9 mouse cellular contexts compared by ENCODE assay signal in genomic region chr11:81613869-81614620, GRCm38 (mm10).
A peak's percentile ranks its signal among the peaks of the same experiment; 100 is the strongest.
DNase-seq lines count a peak whose midpoint lies in the region; ATAC-seq and TF ChIP-seq lines count a peak whose summit lies in the region.
"Had no signal": no experiment of that assay in that cellular context is flagged by ENCODE, and none has a peak within 500 bp of the region (broad histone marks: within the 10 kb centered on the region; RNA-seq: fewer than 3 reads in every experiment).

No protein-coding gene starts in this region.

- TF ChIP-seq CTCF in kidney, postnatal 0 days (IDR thresholded peaks at IDR 0.05; ENCODE audit: low read depth): no peak

- no peaks in the 10 kb centered on the region for H3K27me3 ChIP-seq in kidney, postnatal 0 days (ENCODE audit: insufficient read depth, low read length)
- peaks cover 25% of the 10 kb centered on the region for H3K27me3 ChIP-seq in embryonic facial prominence, embryonic 15.5 days
- H3K27me3 ChIP-seq in intestine, embryonic 15.5 days (replicated peaks): no peaks in the 10 kb centered on the region
- H3K27me3 ChIP-seq in myocyte (ENCODE audit: control insufficient read depth, insufficient read depth, insufficient read length): peaks cover 6% of the 10 kb centered on the region

- 15% methylated on average over 10 of the region's 10 CpGs for WGBS in kidney, postnatal 0 days
- WGBS in embryonic facial prominence, embryonic 15.5 days: 25% methylated on average over 10 of the region's 10 CpGs
- WGBS in intestine, embryonic 15.5 days: 19% methylated on average over 10 of the region's 10 CpGs

- H3K36me3 ChIP-seq in kidney, postnatal 0 days (ENCODE audit: insufficient read depth, low read length): no peaks in the 10 kb centered on the region
- no peaks in the 10 kb centered on the region for H3K36me3 ChIP-seq in embryonic facial prominence, embryonic 15.5 days
- H3K36me3 ChIP-seq in intestine, embryonic 15.5 days: no peaks in the 10 kb centered on the region
- no peaks in the 10 kb centered on the region for H3K36me3 ChIP-seq in myocyte (ENCODE audit: control insufficient read depth, insufficient read depth)
- H3K36me3 ChIP-seq: liver, embryonic 13.5 days had no signal

- no peak overlapping the region for H3K27ac ChIP-seq in kidney, postnatal 0 days
- H3K27ac ChIP-seq in embryonic facial prominence, embryonic 15.5 days (replicated peaks): no peak overlapping the region
- H3K27ac ChIP-seq in intestine, embryonic 15.5 days: no peak overlapping the region
- H3K27ac ChIP-seq: liver, embryonic 13.5 days had no signal

- H3K4me3 ChIP-seq in kidney, postnatal 0 days (replicated peaks; ENCODE audit: low read depth, low read length): peak overlapping the region; percentile 10; the same call in 1 of the 2 replicates
- no peak overlapping the region for H3K4me3 ChIP-seq in embryonic facial prominence, embryonic 15.5 days (replicated peaks)
- no peak overlapping the region for H3K4me3 ChIP-seq in intestine, embryonic 15.5 days (replicated peaks)
- H3K4me3 ChIP-seq in myocyte: no peak overlapping the region
- H3K4me3 ChIP-seq: liver, embryonic 13.5 days had no signal

- H3K79me2 ChIP-seq in myocyte (ENCODE audit: control insufficient read depth, insufficient read depth): no peaks in the 10 kb centered on the region

- H3ac ChIP-seq in myocyte (ENCODE audit: control insufficient read depth, insufficient read length): no peak overlapping the region

- H3K4me1 ChIP-seq in kidney, postnatal 0 days (replicated peaks; ENCODE audit: insufficient read depth, low read length): peaks cover 9% of the 10 kb centered on the region; the same call in 1 of the 2 replicates
- peaks cover 17% of the 10 kb centered on the region for H3K4me1 ChIP-seq in embryonic facial prominence, embryonic 15.5 days
- peaks cover 10% of the 10 kb centered on the region; the same call in 1 of the 2 replicates for H3K4me1 ChIP-seq in intestine, embryonic 15.5 days (replicated peaks)

- H3K9ac ChIP-seq in kidney, postnatal 0 days (ENCODE audit: low read depth, low read length): no peak overlapping the region
- H3K9ac ChIP-seq in embryonic facial prominence, embryonic 15.5 days: no peak overlapping the region
- no peak overlapping the region for H3K9ac ChIP-seq in intestine, embryonic 15.5 days
- H3K9ac ChIP-seq: liver, embryonic 13.5 days had no signal

- no peak for ATAC-seq in kidney, postnatal 0 days (replicated peaks; ENCODE audit: low FRiP score, low read depth)
- no peak for ATAC-seq in embryonic facial prominence, embryonic 15.5 days (ENCODE audit: insufficient number of reproducible peaks, low FRiP score, low TSS enrichment, low read depth)
- no peak for ATAC-seq in intestine, embryonic 15.5 days

- H3K4me2 ChIP-seq in kidney, postnatal 0 days (ENCODE audit: low read length): peak overlapping the region; percentile 62
- peak overlapping the region; percentile 52 for H3K4me2 ChIP-seq in embryonic facial prominence, embryonic 15.5 days (replicated peaks)
- peak overlapping the region; percentile 71 for H3K4me2 ChIP-seq in intestine, embryonic 15.5 days (replicated peaks)
- peak overlapping the region; percentile 76 for H3K4me2 ChIP-seq in myocyte (ENCODE audit: low read depth)
- H3K4me2 ChIP-seq: liver, embryonic 13.5 days had no signal

- no peak for TF ChIP-seq POLR2A in myocyte (IDR thresholded peaks at IDR 0.05; ENCODE audit: insufficient read length, low read depth)

- no peak for DNase-seq in kidney, postnatal 0 days (ENCODE audit: low spot score)
- DNase-seq in kidney, postnatal 4 days: no peak
- no peak for DNase-seq in left cerebral cortex, adult 11 months (ENCODE audit: low spot score)
- no peak for DNase-seq in right cerebral cortex, postnatal 36 days (ENCODE audit: low spot score in 2 of 2)
- DNase-seq in kidney, postnatal 25 days: no peak

- no peaks in the 10 kb centered on the region for H3K9me3 ChIP-seq in kidney, postnatal 0 days (replicated peaks; ENCODE audit: low read length)
- H3K9me3 ChIP-seq in embryonic facial prominence, embryonic 15.5 days (replicated peaks): no peaks in the 10 kb centered on the region
- H3K9me3 ChIP-seq in intestine, embryonic 15.5 days: no peaks in the 10 kb centered on the region
- H3K9me3 ChIP-seq: liver, embryonic 13.5 days had no signal

TF ChIP-seq in myocyte, 11 proteins besides CTCF, POLR2A, EP300 and RAD21:
- TF ChIP-seq MYOD1 (IDR thresholded peaks at IDR 0.05; ENCODE audit: control insufficient read depth in 1 of 3, insufficient read length in 2 of 3, low read depth in 2 of 3) (no peak), USF1 (IDR thresholded peaks at IDR 0.05; ENCODE audit: low read depth) (no peak), POLR2AphosphoS2 (IDR thresholded peaks at IDR 0.05; ENCODE audit: insufficient read length, low read depth) (no peak), REST (IDR thresholded peaks at IDR 0.05; ENCODE audit: insufficient read depth, insufficient read length) (no peak), MAX (IDR thresholded peaks at IDR 0.05; ENCODE audit: low read depth) (no peak), SRF (IDR thresholded peaks at IDR 0.05; ENCODE audit: control insufficient read depth, insufficient read length, low read depth) (no peak), E2F4 (IDR thresholded peaks at IDR 0.05; ENCODE audit: insufficient read depth) (no peak), TCF12 (IDR thresholded peaks at IDR 0.05; ENCODE audit: insufficient read depth, poor library complexity, severe bottlenecking) (no peak), TCF3 (IDR thresholded peaks at IDR 0.05; ENCODE audit: insufficient read length, low read depth) (no peak), MYOG (IDR thresholded peaks at IDR 0.05; ENCODE audit: control insufficient read depth in 1 of 3, insufficient read depth in 1 of 3, insufficient read length in 2 of 3, low read depth in 2 of 3) (no peak), CEBPB (IDR thresholded peaks at IDR 0.05; ENCODE audit: insufficient read depth, poor library complexity, severe bottlenecking) (no peak)
TF ChIP-seq in myocyte: peak in this region for 0.
